Mouse (Mus musculus) MEL-GATA-1-ER (cell line): ENCODE data around the gene Dock11.

Experiments used
- DNase-seq: peaks from one replicate; pipeline ENCODE4 v3.0.0-alpha.2; 2012; ENCODE audit warnings: low read depth; ENCODE audit errors: extremely low read depth

Dock11 gene

GRCm38 (mm10) chrX:35950135-35950534, 61.5 kb downstream of the Dock11 start:
- no peak for DNase-seq

DNA sequence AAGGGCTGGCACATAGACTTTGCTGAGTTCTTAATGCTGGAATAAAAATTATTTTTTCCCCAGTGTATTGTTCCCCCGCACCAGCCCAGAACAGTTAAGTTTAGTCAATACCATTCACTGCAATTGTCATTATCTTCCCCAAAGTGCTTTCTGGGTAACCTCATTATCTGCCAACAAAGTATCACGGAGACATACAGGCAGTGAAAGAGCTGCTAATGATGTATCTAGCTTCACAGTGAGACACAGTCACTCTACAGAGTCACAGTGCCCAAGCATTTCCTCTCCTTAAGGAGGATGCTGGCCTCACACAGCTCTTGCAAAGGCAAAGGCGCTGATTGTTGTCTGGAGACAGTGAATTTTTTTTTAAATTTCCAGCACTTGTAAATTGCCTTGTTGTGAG, 63.3 kb downstream of the Dock11 start:
- DNase-seq = no peak

DNA sequence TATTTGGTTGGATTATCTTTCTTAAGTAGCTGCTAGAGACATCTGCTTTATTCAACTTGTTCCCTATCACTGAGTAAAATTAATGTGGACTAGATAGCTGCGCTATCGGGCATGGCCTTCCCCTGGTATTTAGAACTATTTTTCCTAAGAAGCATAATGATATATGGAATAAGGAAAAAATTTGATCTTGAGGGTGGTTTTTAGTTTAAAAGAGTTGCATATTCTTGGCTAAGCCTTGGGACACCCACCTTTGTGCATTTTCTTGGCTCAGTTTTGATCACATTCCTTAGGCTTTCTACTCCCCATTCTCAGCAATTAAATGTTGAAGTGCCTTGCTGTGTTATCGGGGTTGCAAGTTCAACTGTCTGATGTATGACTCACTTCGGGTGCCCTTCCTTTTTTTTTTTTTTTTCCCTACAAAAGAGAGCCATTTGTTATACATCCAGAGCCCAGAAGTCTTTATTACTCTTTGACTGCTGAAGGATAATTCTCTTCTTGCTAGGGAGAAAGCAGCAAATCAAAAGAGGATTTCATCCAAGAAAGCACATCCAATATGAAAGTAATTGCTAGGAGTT, 64.0 kb downstream of the Dock11 start:
- no peak for DNase-seq

GRCm38 (mm10) chrX:35956236-35956635, 67.6 kb downstream of the Dock11 start:
- no peak for DNase-seq

- DNase-seq = no peak
Observed at GRCm38 (mm10) chrX:35963087-35963486, 74.5 kb downstream of the Dock11 start.

GRCm38 (mm10) chrX:35969276-35969675, 80.6 kb downstream of the Dock11 start:
- no peak for DNase-seq

GRCm38 (mm10) chrX:35976657-35977056, 88.0 kb downstream of the Dock11 start:
- DNase-seq = no peak

- DNase-seq = no peak
Observed at GRCm38 (mm10) chrX:35987981-35988380, 99.3 kb downstream of the Dock11 start.

DNA sequence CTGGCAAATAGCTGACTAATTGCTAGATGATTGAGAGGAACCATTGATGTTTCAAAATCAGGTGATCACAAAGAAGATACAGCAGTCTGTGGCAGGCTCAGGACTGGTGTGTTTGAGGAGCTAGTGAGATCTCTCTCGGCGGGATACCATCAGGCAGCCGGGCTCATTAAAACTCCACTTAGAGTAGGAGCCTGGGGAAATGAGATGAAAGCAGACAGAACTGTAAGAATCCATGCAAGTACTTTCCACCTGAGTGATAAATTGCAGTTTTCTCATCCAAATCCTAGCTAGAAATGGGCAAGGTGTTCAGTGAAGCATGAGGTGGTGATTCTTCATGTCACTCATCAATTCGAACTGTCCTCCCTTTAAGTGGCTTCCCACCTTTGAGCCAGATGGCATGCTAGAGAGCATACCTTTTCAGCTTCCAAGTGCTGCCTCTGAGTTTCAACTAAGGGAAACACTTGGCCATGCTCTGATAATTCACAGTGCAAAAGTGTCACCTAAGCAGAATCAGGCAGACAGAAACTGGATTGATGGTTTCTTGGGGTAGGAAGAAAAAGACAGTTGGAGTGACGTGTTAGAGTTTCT, 102.0 kb downstream of the Dock11 start:
- DNase-seq = no peak

GRCm38 (mm10) chrX:35994226-35994625, 105.6 kb downstream of the Dock11 start:
- DNase-seq = no peak

- DNase-seq = peak; percentile 6
Observed at GRCm38 (mm10) chrX:35997004-35997403, 108.4 kb downstream of the Dock11 start.

DNA sequence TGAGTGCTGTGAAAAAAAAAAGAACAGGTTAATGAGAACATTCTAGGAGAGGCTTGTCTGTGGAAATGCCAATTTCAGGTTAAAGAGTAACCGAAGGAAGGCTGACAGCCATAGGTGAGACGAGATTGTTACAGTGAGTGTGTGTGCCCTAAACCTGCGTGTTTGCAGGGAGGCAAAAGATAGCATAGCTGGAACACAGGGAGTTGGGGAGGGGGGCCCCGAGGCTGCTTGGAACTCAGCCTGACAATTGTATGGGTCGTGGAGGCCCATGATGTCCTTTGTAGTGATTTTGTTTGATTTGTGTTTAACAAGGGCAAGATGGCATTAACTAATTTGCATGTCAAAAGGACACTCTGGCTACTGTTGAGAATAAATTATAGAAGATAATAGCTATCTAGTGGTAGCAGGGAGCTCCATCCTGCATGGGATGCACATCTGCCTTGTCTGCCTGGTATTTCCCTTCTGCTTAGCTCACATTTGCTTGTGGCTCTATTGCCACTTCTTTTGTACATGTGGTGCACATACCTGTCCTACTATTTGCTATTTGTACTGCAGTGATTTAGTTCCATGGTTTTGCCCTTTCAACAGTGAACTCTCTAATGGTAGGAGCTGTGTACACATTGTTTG, 109.3 kb downstream of the Dock11 start:
- DNase-seq = no peak

GRCm38 (mm10) chrX:36025651-36026050, 137.0 kb downstream of the Dock11 start:
- no peak for DNase-seq

DNA sequence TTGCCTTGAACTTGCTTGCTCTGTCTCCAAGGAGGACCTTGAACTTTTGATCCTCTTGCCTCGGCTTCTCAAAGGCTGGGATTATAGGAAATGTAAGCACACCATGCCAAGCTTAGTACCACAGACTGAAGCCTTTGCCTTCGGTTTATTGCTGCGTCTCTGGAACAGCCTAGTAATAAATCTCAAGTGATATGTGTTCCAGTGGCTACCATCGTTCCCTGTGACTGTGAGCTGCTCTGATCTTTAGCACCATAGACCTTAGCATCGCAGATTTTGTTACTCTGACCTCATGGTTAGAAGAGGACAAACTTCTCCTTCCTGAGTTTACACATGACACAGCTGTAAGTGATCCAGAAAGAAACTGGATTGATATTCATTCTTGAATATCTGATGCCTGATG, 142.5 kb downstream of the Dock11 start:
- DNase-seq = no peak

DNA sequence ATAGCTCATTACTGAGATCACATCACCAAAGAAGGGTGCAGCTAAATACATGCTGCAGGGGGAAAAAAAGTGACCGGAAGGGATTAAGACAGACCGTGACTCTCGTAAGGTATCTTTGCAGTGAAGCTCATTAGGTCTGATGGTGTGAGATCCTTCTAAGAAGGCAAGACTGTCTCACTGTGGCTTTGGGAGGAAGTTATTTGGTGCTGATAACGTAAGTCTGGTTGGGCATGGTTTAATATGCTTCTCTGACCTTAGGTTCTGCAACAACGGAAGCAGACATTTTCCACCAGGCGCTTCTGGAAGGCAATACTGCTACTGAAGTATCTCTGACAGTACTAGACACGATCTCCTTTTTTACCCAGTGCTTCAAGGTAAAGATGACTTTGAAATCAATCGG, 145.4 kb downstream of the Dock11 start:
- DNase-seq = peak; percentile 43

- DNase-seq = no peak
Observed at GRCm38 (mm10) chrX:36045731-36046130, 157.1 kb downstream of the Dock11 start.

DNA sequence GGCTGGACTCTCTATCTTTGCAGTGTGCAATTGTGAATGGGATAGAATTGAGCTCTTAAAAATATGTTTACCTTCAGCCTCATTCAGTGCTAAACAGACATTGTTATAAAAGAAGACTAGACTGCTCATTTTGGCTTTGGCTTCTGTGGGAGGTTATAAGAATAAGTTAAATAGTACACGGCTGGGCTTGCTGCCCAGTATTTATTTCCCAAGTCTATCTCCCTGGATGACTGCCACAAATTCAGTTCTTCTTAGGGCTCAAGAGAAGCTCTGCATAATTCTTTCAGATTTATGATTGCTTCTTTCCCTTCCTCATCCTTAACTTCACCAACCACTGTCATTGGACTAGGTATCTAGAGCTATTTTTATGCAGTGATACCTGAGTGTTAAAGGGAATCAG, 158.8 kb downstream of the Dock11 start:
- DNase-seq = no peak

- no peak for DNase-seq
Observed at GRCm38 (mm10) chrX:36050312-36050711, 161.7 kb downstream of the Dock11 start.

DNA sequence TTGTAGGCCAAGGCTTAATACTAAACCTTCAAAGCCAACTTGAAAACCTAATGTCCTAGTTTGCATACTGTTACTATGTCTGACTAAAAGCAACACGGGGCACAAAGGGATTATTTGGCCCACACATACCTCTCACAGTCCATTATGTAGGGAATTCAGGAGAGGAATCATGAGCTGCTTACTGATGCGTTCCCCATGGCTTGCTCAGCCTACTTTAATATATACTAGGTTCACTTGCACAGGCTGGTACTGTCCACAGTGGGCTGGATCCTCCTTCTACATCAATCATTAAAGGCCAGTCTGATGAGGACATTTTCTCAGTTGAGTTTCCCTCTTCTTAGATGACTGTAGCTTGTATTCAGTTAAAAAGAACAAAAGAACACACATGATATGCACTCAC, 185.4 kb downstream of the Dock11 start:
- no peak for DNase-seq

DNA sequence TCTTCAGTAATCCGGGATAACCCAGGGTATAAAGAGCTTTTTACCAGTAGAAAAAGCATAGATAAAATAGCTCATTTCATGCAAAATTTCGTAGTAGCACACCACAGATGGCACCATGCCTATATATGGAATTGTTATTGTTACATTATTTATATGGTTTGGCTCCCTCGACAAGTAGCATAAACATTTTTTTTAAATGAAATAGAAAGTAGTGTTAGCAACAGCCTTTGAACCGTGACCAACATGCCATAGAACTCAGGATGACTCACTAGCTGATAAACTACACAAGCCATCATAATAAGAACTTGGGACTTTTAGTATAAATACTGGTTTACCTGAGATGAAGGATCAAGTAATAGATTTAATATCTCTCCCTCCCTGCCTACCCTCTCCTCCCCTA, 188.5 kb downstream of the Dock11 start:
- no peak for DNase-seq

GRCm38 (mm10) chrX:36082917-36083316, 194.3 kb downstream of the Dock11 start:
- DNase-seq = peak; percentile 36

DNA sequence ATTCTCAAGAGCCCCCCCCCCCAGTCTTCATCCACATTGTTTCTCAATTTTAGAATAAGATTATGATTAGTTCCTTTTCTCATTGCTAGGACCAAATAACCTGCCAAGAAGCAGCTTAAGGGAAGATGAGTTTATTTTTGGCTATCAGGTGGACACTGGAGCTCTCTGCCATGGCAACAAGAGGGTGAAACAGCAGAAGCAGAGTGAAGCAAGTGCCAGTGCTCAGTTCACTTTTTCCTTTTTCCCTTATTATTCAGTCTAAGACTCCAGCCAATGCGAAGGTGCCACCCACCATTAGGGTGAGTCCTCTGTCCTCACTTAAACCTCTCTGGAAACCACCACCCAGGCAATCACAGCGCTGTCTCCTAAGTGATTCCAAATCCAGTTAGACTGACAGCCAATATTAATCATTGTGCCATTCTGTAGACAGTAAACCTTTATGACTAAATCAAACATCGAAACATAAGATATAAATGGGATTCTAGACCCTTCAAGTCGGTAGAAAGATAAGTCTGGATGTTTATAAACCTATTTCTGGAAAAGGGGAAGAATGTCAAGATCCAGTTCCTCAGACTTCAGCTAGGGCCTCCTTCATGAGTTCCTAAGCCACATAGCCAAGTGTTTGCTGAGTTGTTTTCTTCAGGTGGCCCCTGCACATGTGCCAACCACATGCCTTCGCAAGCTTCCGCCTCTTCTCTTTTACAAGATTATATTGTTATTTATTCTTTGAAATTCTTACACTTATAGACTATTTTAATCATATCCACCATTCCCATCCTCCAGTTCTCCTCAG, 200.0 kb downstream of the Dock11 start:
- DNase-seq = no peak
